In the genomic region with DNA sequence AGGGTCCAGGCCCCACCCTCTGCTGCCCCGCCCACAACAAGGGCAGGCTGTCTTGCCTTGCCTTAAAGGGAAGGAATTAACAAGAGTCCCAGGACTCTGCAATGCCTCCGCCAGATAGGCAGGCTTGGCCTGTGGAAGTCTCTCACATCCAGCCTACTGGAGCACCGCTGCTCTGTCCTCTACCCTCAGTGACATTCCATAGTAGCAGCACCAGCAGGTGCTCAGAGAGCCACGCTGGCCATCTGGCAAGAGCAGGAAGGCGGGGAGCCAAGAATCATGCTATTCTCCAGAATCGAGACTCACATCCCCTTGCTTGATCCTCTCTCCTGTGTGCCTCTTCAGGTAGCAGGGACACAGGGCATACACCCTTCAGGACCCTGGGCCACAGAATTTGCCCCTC, we compare ENCODE assay signal across 14 mouse cellular contexts. TPM values are rescaled to one million over a fixed set of nuclear protein-coding genes. Genes with fewer than 3 reads are reported as not detected.
DNase-seq lines count a peak whose midpoint lies in the region; ATAC-seq and TF ChIP-seq lines count a peak whose summit lies in the region.
"Had no signal": no experiment of that assay in that cellular context is flagged by ENCODE, and none has a peak within 500 bp of the region (broad histone marks: within the 10 kb centered on the region; RNA-seq: fewer than 3 reads in every experiment).

No protein-coding gene starts in this region.

- peak; percentile 51; the same call in 1 of the 2 replicates for TF ChIP-seq POLR2A in heart, adult 2 months (IDR thresholded peaks at IDR 0.05; ENCODE audit: insufficient read depth, low read depth, low read length)

- H3K4me1 ChIP-seq in heart, adult 2 months (ENCODE audit: control insufficient read depth, insufficient read depth, low read length): no peaks in the 10 kb centered on the region; the same call in 1 of the 2 replicates
- H3K4me1 ChIP-seq in forebrain, embryonic 13.5 days: peaks cover 52% of the 10 kb centered on the region
- peaks cover 52% of the 10 kb centered on the region for H3K4me1 ChIP-seq in midbrain, embryonic 12.5 days

- intact Hi-C loops in heart, adult 2 months (cut with DNase I): loop anchor here (2.0 kb wide), 1 partner anchor 58 kb away; no protein-coding TSS in a partner anchor
- intact Hi-C loops in heart, postnatal 36 days (cut with DNase I): loop anchor here (2.0 kb wide), 1 partner anchor 58 kb away; no protein-coding TSS in a partner anchor

- DNase-seq in heart, adult 2 months: peak in 1 of 2 experiments; percentile 40
- no peak for DNase-seq in heart, postnatal 36 days
- peak; percentile 86 for DNase-seq in brain, adult 2 months (ENCODE audit: low read depth, low spot score)
- DNase-seq in adrenal gland, adult 8-10 months: no peak
- DNase-seq in layer of hippocampus, adult 11-12 months (ENCODE audit: low spot score): no peak
- no peak for DNase-seq in embryo, embryonic 9.5 days (ENCODE audit: extremely low spot score)
- DNase-seq: B cell, adult 2 months; layer of hippocampus, postnatal 36 days; lung, adult 2 months; right cerebral cortex, postnatal 14 days had no signal

- no peak for ATAC-seq in forebrain, embryonic 13.5 days
- ATAC-seq in midbrain, embryonic 12.5 days (ENCODE audit: low FRiP score, low read depth): no peak
- ATAC-seq: Patski had no signal

- no peak overlapping the region for H3K9ac ChIP-seq in heart, adult 2 months (ENCODE audit: low read depth, low read length)
- H3K9ac ChIP-seq in forebrain, embryonic 13.5 days: peak overlapping the region; percentile 8
- peak overlapping the region; percentile 34 for H3K9ac ChIP-seq in midbrain, embryonic 12.5 days (replicated peaks)
- H3K9ac ChIP-seq: embryonic facial prominence, embryonic 13.5 days had no signal

- peaks cover 7% of the 10 kb centered on the region for H3K27me3 ChIP-seq in heart, adult 2 months (ENCODE audit: control insufficient read depth, insufficient read depth, low read length)
- H3K27me3 ChIP-seq in forebrain, embryonic 13.5 days: peaks cover 9% of the 10 kb centered on the region; the same call in 1 of the 2 replicates
- H3K27me3 ChIP-seq in midbrain, embryonic 12.5 days: peaks cover 30% of the 10 kb centered on the region

- no peak overlapping the region for H3K4me3 ChIP-seq in heart, adult 2 months
- H3K4me3 ChIP-seq in forebrain, embryonic 13.5 days: peak overlapping the region; percentile 9
- H3K4me3 ChIP-seq in midbrain, embryonic 12.5 days: peak overlapping the region; percentile 4; the same call in 1 of the 2 replicates
- H3K4me3 ChIP-seq: embryonic facial prominence, embryonic 13.5 days had no signal

- peak overlapping the region; percentile 94 for H3K4me2 ChIP-seq in forebrain, embryonic 13.5 days
- H3K4me2 ChIP-seq in midbrain, embryonic 12.5 days (replicated peaks): peak overlapping the region; percentile 84
- H3K4me2 ChIP-seq: embryonic facial prominence, embryonic 13.5 days had no signal

- H3K9me3 ChIP-seq in forebrain, embryonic 13.5 days (replicated peaks): no peaks in the 10 kb centered on the region
- no peaks in the 10 kb centered on the region for H3K9me3 ChIP-seq in midbrain, embryonic 12.5 days
- H3K9me3 ChIP-seq: embryonic facial prominence, embryonic 13.5 days had no signal

- 38% methylated on average over 6 of the region's 6 CpGs for WGBS in heart, adult 2 months
- WGBS in forebrain, embryonic 13.5 days: 33% methylated on average over 6 of the region's 6 CpGs
- WGBS in midbrain, embryonic 12.5 days: 47% methylated on average over 6 of the region's 6 CpGs

- no peak for TF ChIP-seq CTCF in heart, adult 2 months (IDR thresholded peaks at IDR 0.05)

- no peak for TF ChIP-seq EP300 in heart, adult 2 months (IDR thresholded peaks at IDR 0.05; ENCODE audit: insufficient read depth, low read depth, low read length)

- H3K79me2 ChIP-seq in heart, adult 2 months (replicated peaks; ENCODE audit: control insufficient read depth, insufficient read depth, low read length): no peaks in the 10 kb centered on the region

- peak overlapping the region; percentile 78 for H3K27ac ChIP-seq in heart, adult 2 months
- H3K27ac ChIP-seq in forebrain, embryonic 13.5 days: no peak overlapping the region
- no peak overlapping the region for H3K27ac ChIP-seq in midbrain, embryonic 12.5 days (replicated peaks)
- H3K27ac ChIP-seq: embryonic facial prominence, embryonic 13.5 days had no signal

- H3K36me3 ChIP-seq in heart, adult 2 months (ENCODE audit: control insufficient read depth, insufficient read depth, low read length): no peaks in the 10 kb centered on the region
- H3K36me3 ChIP-seq in forebrain, embryonic 13.5 days (ENCODE audit: poor library complexity, severe bottlenecking): peaks cover 17% of the 10 kb centered on the region; the same call in 1 of the 2 replicates
- H3K36me3 ChIP-seq in midbrain, embryonic 12.5 days: 0 out of 2 replicates have a peak, but pooled peaks cover 2% of the 10 kb centered on the region
- H3K36me3 ChIP-seq: embryonic facial prominence, embryonic 13.5 days had no signal

RNA-seq across cellular contexts. Expression of a gene that starts 3.4 kb away (rescaled TPM):
- total RNA-seq in heart, adult 2 months (2021): 10 to 100 TPM; 66.7 to 79.4 TPM
- 28.7 and 30.9 TPM in 2 replicates for polyA plus RNA-seq in heart, adult 2 months (2012; rRNA removed)
- 10 to 100 TPM; 75.0 to 77.2 TPM for total RNA-seq in heart, postnatal 36 days (2021)
- 15.0 and 17.0 TPM in 2 replicates for polyA plus RNA-seq in forebrain, embryonic 13.5 days (2015; fragmentation: Nextera tagmentation; extraction: Ambion mirVana)
- polyA plus RNA-seq in midbrain, embryonic 12.5 days (2016; fragmentation: Nextera tagmentation; extraction: Ambion mirVana): 12.0 and 15.0 TPM in 2 replicates
- 1 to 10 TPM; 2.8 to 5.9 (median 5.0) TPM for total RNA-seq in adrenal gland, adult 8-10 months (2022)

RNA-seq across cellular contexts. Expression of a gene that starts 42.8 kb away (rescaled TPM):
- total RNA-seq in heart, adult 2 months (2021): 100 to 1,000 TPM; 108 to 152 TPM
- 157 and 220 TPM in 2 replicates for polyA plus RNA-seq in heart, adult 2 months (2012; rRNA removed)
- total RNA-seq in heart, postnatal 36 days (2021): 100 to 1,000 TPM; 110 to 136 TPM
- polyA plus RNA-seq in forebrain, embryonic 13.5 days (2015; fragmentation: Nextera tagmentation; extraction: Ambion mirVana): 15.5 and 16.7 TPM in 2 replicates
- polyA plus RNA-seq in midbrain, embryonic 12.5 days (2016; fragmentation: Nextera tagmentation; extraction: Ambion mirVana): 15.9 and 16.7 TPM in 2 replicates
- total RNA-seq in adrenal gland, adult 8-10 months (2022): 10 to 100 TPM; 55.5 to 58.6 (median 58.0) TPM

Comparison
In these comparisons a context has a peak if more than half of its experiments do, and no peak if none do; other contexts are left out.
1. RNA of a gene that starts 3.4 kb away (total RNA-seq): 66.7 to 79.4 TPM in heart, adult 2 months and 75.0 to 77.2 TPM in heart, postnatal 36 days; 2.8 to 5.9 TPM in adrenal gland, adult 8-10 months; every median in the first group is over 4 times any median in the second.